Mouse (Mus musculus) liver, adult 10 weeks (tissue): ENCODE measurements around the gene Ikzf4. TPM values are rescaled to one million over a fixed set of nuclear protein-coding genes. Genes with fewer than 3 reads are reported as not detected.

Source experiments
- polyA plus RNA-seq: library from polyadenylated mRNA; stranded (reverse); fragments of 350-450 nt; fragmentation: Illumina TruSeq; extraction: RNeasy Lipid Tissue Mini Kit (QIAGEN cat#74804); gene quantifications from one replicate; pipeline ENCODE4 v1.2.3, GENCODE M21; 2014; ENCODE audit warnings: low read depth, low replicate concordance

Gene Ikzf4
- 0.13 TPM for polyA plus RNA-seq

DNA sequence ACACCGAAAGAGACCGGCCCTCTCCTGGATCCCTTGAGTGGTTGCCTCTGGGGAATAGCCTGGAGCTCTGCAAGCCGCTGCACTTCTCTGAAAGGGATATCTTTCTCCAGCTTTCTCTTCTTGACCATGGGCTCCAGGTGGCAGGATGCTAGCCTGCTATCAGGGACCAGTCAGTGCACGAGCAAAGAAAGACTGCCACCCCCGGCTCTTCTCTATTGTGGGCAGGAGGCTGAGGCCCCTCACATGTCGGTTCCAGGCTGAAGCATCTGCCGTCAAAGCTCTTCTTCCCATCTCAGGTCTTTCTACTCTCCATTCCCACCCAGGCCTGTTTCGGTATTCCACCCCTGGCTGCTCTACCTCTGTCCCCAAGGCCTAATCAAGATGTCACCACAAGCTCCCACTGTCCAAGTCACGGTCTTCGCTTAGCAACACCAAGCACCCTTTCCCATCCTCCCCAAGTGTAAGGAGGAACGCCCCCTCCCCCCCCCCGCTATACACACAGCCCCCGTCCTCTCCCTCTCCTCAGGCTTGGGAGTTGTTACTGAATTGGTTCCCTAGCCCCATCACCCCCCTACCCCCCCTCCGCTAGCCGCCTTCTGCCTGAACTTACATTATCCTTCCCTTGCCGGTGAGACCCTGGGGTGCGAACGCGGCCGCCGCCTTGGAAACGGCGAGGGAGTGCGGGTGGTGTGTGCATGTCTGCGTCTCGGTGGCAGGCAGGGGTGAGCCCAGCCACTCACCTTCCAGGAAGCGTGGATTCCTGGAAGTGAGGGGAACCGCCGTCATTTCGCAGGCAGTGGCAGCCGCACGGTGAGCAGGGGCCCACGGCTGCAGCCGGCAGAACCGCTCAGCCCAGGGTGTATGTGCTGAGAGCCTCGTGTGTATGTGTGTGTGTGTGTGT is at the start of gene Ikzf4:
Gene Ikzf4 (minus strand): TSS at position 881 of the 901 bp plus-strand sequence.

DNA sequence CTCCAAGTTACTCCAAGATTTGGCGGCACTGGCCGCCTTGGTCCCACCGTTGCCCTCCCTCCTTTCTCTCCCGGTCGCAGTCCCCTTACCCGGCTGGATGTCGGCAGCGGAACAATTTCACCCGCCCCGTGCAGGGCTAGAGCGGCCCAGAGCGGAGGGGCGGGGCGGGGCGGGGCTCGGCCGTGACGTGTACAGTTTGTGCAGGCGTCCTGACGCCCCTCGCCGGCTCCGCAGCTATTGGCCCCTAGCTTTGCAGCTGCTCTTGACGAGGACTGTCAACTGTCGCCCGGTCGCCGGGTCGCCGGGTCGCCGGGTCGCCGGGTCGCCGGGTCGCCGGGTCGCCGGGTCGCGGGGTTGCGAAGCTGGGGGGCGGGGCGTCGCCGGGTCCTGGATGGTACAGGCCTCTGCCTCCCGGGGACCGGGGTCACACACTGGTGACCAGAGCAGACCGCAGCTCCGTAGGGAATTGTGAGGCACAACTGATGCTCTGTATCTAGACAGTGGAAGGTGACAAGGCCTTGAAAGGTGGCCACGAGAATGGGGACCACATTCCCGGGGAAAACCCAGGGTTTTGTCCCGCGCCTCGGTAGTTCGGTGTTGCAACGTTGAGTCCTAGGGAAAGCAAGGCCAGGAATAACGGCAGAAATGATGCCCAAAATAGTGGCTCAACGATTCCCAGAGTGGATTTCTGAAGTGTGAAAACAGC is 28.1 kb upstream of the Ikzf4 start, which contains the start of gene Suox:
Gene Suox (minus strand): TSS at position 311 of the 706 bp plus-strand sequence.

DNA sequence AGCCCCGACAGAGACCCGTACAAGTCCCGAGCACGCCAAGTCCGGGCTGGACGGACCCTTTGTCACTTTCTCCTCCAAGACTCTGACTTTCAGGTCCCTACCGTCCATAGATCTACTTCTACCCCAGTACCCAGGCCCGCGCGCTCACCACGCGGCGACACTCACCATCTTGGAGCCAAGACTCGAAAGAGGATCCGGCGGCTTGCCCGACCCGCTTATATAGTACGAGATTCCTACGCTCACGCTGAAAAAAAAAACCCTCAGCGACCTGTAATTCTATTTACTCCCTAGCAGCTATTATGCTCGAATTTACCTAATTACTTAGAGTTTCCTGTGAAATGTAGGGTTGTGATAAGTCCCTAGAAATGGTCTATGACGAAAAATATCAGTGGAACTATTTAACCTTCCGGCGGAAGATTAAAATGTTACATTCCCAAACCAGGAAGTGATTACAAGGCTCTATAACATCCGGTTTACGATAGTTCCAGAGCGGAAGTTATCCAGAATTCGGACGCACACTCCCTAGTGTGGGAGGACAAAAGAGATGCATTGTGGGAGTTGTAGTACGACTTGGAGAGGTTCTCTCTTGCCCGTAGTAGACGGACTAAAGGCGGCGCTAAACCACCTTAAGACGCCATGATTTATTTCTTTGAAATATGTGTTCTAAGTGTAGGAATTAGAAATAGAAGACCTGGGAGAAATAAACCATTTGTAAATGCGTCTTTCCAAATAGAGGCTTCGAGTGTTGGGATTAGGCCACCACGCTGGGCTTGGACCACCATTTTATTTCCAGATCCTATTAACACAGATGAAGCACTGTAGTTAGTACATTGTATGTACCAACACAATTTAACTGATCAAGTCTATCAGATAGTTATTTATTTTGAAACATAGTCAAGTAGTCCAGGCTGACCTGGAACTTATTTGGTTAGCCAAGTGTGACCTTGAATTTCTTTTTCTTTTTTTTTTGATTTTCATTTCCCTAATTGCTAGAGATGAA is 19.2 kb downstream of the Ikzf4 start, which contains the start of gene Rps26:
Gene Rps26 (minus strand): TSS at position 437 of the 1,000 bp plus-strand sequence.

DNA sequence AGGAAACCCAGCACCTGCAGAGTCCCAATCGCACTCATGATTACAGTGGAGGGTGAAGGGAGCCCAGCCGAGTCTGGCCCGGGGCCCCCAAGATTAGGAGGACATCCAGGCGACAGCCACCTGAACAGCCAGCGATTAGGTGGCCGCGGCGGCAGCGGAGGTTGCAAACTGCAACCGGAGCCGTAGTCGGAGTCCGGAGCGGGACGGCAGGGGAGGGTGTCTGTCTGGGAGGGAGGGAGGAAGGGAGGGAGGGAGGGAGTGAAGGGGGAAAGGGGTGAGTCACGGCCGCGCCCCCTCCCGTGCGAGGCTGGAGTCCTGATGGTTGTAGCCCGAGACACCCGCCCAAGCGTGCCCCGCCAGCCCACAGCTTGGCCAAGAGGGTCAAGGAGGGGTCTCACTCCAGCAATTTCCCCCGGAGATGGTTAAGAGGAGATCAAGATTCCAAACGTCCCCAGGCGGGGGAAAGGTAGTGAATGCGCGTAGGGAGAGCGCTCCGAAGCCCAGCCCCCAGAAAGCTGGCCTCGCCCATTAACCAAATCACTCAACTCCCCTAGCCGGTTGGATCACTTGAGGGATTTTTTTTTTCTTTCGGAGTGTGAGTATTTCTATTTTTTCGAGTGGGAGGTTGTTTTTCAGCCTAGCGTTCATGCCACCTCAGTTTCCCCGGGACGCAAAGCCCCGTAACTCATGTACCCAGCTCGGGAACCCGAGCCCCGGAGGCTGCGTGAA is 56.2 kb downstream of the Ikzf4 start, which contains the start of gene Erbb3:
Gene Erbb3 (minus strand): TSS at position 189 of the 729 bp plus-strand sequence.

Other genes with a start within 250 kb of the Ikzf4 start
- gene Slc39a5, start 244.8 kb downstream of the Ikzf4 start, polyA plus RNA-seq, result not detected
- 26.7 TPM for gene Nabp2, start 234.5 kb downstream of the Ikzf4 start, polyA plus RNA-seq
- gene Rnf41, start 234.3 kb downstream of the Ikzf4 start, polyA plus RNA-seq, result 2.3 TPM
- 34.1 TPM for gene Smarcc2, start 186.7 kb downstream of the Ikzf4 start, polyA plus RNA-seq
- 58.1 TPM for gene Myl6, start 151.8 kb downstream of the Ikzf4 start, polyA plus RNA-seq
- not detected for gene Myl6b, start 147.3 kb downstream of the Ikzf4 start, polyA plus RNA-seq
- gene Esyt1, start 120.1 kb downstream of the Ikzf4 start, polyA plus RNA-seq, result 1.4 TPM
- 0.85 TPM for gene Zc3h10, start 98.2 kb downstream of the Ikzf4 start, polyA plus RNA-seq
- 17.9 TPM for gene Rpl41, start 96.7 kb downstream of the Ikzf4 start, polyA plus RNA-seq
- gene Pa2g4, start 80.0 kb downstream of the Ikzf4 start, polyA plus RNA-seq, result 57.7 TPM
- gene Erbb3, start 56.3 kb downstream of the Ikzf4 start, polyA plus RNA-seq, result 51.1 TPM
- 7.3 TPM for gene Rps26, start 19.2 kb downstream of the Ikzf4 start, polyA plus RNA-seq
- gene Suox, start 28.1 kb upstream of the Ikzf4 start, polyA plus RNA-seq, result 75.1 TPM
- 81.8 TPM for gene Rab5b, start 50.3 kb upstream of the Ikzf4 start, polyA plus RNA-seq
- not detected for gene Pmel, start 58.2 kb upstream of the Ikzf4 start, polyA plus RNA-seq
- 5.6 TPM for gene Cdk2, start 59.0 kb upstream of the Ikzf4 start, polyA plus RNA-seq
- gene Dgka, start 98.9 kb upstream of the Ikzf4 start, polyA plus RNA-seq, result 5.1 TPM
- gene Pym1, start 101.9 kb upstream of the Ikzf4 start, polyA plus RNA-seq, result 2.5 TPM
- gene Mmp19, start 144.9 kb upstream of the Ikzf4 start, polyA plus RNA-seq, result 56.0 TPM
- gene Dnajc14, start 158.1 kb upstream of the Ikzf4 start, polyA plus RNA-seq, result 19.5 TPM
- 2.1 TPM for gene Tmem198b, start 158.4 kb upstream of the Ikzf4 start, polyA plus RNA-seq
- 153 TPM for gene Sarnp, start 171.3 kb upstream of the Ikzf4 start, polyA plus RNA-seq
- gene Ormdl2, start 175.7 kb upstream of the Ikzf4 start, polyA plus RNA-seq, result 126 TPM
- gene Gdf11, start 245.7 kb upstream of the Ikzf4 start, polyA plus RNA-seq, result not detected